Mouse (Mus musculus): ENCODE results near the gene Tnxb. TPM values are rescaled to one million over a fixed set of nuclear protein-coding genes. Genes with fewer than 3 reads are reported as not detected.

Gene Tnxb
- polyA plus RNA-seq, 1 experiment from 2014 or later = 0.75 TPM

DNA sequence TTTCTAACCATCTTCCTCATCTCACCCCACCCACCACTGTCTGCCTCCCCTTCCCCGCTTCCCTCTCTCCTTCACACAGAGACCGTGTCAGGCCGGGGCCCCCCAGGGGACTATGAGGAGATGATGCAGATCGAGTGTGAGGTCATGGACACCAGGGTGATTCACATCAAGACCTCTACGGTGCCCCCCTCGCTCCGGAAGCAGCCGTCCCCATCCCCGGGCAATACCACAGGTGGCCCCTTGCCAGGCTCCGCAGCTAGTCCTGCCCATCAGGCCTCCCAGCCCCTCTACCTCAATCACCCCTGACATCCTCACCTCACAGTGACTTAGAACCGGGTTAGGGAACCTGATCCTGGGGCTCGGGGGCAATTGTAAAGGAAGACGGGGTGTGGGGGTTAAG, 15.9 kb upstream of the Tnxb start:
- H3K9me3 ChIP-seq (replicated peaks) = no peaks in the 10 kb centered on the region
- H3K27me3 ChIP-seq = peaks cover 19% of the 10 kb centered on the region; the same call in 1 of the 2 replicates
- no peak overlapping the region for H3K4me2 ChIP-seq
- peaks cover 53% of the 10 kb centered on the region for H3K36me3 ChIP-seq
- 88% methylated on average over 13 of the region's 13 CpGs for WGBS
- H3K27ac ChIP-seq = no peak overlapping the region
- no peak overlapping the region for H3K4me3 ChIP-seq (replicated peaks)
- H3K9ac ChIP-seq = no peak overlapping the region
- H3K4me1 ChIP-seq = peaks cover 27% of the 10 kb centered on the region
- no peak for ATAC-seq (replicated peaks; ENCODE audit: low FRiP score)

DNA sequence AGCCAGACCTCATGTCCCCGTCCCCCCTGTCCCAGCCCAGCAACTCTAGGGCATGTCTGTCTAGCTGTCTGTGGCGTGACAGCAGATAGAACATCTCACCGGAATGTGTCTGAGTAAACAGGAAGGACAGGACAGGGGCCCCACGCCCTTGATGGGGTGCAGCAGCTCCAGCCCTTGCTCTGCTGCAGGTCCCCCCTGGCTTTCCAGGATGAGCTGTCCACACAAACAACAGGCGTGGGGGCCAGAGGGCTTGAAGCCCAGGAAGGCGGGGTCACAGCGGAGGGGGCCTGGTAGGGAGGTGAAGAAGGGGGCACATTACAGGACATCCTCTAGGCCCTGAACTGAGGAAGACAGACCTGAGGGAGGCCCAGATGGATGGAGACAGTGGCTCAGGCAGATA, 15.2 kb upstream of the Tnxb start:
- Histone ChIP-seq H3K9ac (no peak overlapping the region), H3K27me3 (peaks cover 26% of the 10 kb centered on the region), H3K4me2 (no peak overlapping the region), H3K36me3 (peaks cover 45% of the 10 kb centered on the region), H3K4me3 (replicated peaks) (no peak overlapping the region), H3K9me3 (replicated peaks) (no peaks in the 10 kb centered on the region), H3K27ac (peak overlapping the region; percentile 54), H3K4me1 (peaks cover 27% of the 10 kb centered on the region)
- 57% methylated on average over 7 of the region's 7 CpGs for WGBS
- peak; percentile 14 for ATAC-seq (replicated peaks; ENCODE audit: low FRiP score)

GRCm38 (mm10) chr17:34655581-34655991, 14.7 kb upstream of the Tnxb start:
- no peaks in the 10 kb centered on the region for H3K9me3 ChIP-seq (replicated peaks)
- 45% methylated on average over 4 of the region's 4 CpGs for WGBS
- H3K4me3 ChIP-seq (replicated peaks) = no peak overlapping the region
- H3K27me3 ChIP-seq = peaks cover 30% of the 10 kb centered on the region
- peaks cover 41% of the 10 kb centered on the region for H3K36me3 ChIP-seq
- ATAC-seq (replicated peaks; ENCODE audit: low FRiP score) = peak; percentile 82
- H3K4me1 ChIP-seq = peaks cover 31% of the 10 kb centered on the region
- H3K4me2 ChIP-seq = no peak overlapping the region
- peak overlapping the region; percentile 54 for H3K27ac ChIP-seq
- no peak overlapping the region for H3K9ac ChIP-seq

DNA sequence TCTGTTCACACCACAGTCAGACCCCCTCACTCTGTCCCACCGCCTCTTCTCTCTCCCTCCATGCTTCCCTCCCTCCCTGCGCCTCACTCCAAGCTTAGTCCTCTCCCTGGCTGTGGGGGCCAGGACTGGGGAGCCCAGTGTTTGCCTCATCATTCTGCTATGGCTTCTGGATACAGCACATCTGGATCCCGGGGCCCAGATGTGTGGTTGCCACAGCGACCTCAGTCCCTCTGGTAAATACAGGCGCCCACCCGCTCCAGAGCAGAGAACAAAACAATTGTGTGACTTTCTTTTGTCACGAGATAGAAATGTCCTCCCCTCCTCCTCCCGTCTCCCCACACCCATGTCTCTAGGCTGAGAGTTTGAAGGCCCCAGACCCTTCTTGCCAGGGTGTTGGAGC, 13.7 kb upstream of the Tnxb start:
- ATAC-seq (replicated peaks; ENCODE audit: low FRiP score) = no peak
- Histone ChIP-seq H3K4me3 (replicated peaks) (no peak overlapping the region), H3K4me2 (no peak overlapping the region), H3K36me3 (peaks cover 31% of the 10 kb centered on the region), H3K9me3 (replicated peaks) (no peaks in the 10 kb centered on the region), H3K4me1 (peaks cover 42% of the 10 kb centered on the region), H3K27ac (no peak overlapping the region), H3K9ac (no peak overlapping the region), H3K27me3 (peaks cover 40% of the 10 kb centered on the region)
- WGBS = 67% methylated on average over 8 of the region's 8 CpGs

DNA sequence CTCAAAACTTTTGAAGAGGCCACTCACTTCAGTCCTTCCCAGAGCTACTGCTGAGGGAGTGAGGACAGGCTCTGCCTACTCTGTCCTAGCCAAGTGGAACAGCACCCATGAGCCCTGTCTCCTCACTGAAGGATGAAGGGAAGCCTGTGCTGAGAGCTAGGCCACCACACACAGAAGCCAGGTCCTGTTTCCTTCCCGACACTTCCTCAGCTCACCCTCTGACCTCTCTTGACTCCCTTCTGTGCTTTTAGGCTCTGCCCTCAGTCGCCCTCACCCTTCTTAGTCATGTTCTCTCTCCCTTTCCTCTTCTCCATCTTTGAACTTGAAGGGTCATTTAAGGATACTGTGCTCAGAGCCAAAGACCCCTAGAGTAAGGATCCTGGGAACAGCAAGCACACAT, 13.1 kb upstream of the Tnxb start:
- no peak overlapping the region for H3K9ac ChIP-seq
- H3K27ac ChIP-seq = no peak overlapping the region
- WGBS = 18% methylated on average over 2 of the region's 2 CpGs
- H3K4me3 ChIP-seq (replicated peaks) = no peak overlapping the region
- peaks cover 25% of the 10 kb centered on the region for H3K36me3 ChIP-seq
- ATAC-seq (replicated peaks; ENCODE audit: low FRiP score) = no peak
- peaks cover 43% of the 10 kb centered on the region for H3K4me1 ChIP-seq
- H3K9me3 ChIP-seq (replicated peaks) = no peaks in the 10 kb centered on the region
- H3K27me3 ChIP-seq = peaks cover 41% of the 10 kb centered on the region
- no peak overlapping the region for H3K4me2 ChIP-seq

DNA sequence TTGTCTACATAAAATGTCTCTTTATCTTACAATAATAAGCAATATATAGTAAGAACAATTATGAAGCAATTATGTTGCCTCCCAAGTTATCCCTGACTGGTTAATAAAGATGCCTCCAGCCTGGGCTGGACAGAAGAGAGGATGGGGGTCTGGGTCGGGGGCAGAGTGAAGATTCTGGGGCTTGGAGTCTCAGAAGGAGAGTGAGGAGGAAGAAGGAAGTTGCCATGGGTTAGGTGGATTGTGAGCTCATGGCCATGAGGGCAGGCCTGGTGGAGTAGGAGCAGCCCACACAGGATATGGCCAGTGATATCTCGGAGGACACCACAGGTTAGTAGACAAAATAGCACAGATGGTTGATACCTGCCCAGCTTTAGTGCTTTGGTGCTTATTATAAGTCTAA, 12.2 kb upstream of the Tnxb start:
- no peak overlapping the region for H3K4me3 ChIP-seq (replicated peaks)
- H3K4me2 ChIP-seq = no peak overlapping the region
- H3K4me1 ChIP-seq = peaks cover 43% of the 10 kb centered on the region
- no peak for ATAC-seq (replicated peaks; ENCODE audit: low FRiP score)
- H3K27me3 ChIP-seq = peaks cover 49% of the 10 kb centered on the region
- peaks cover 17% of the 10 kb centered on the region for H3K36me3 ChIP-seq
- H3K27ac ChIP-seq = no peak overlapping the region
- WGBS = 82% methylated on average over 2 of the region's 2 CpGs
- H3K9ac ChIP-seq = no peak overlapping the region
- no peaks in the 10 kb centered on the region for H3K9me3 ChIP-seq (replicated peaks)

DNA sequence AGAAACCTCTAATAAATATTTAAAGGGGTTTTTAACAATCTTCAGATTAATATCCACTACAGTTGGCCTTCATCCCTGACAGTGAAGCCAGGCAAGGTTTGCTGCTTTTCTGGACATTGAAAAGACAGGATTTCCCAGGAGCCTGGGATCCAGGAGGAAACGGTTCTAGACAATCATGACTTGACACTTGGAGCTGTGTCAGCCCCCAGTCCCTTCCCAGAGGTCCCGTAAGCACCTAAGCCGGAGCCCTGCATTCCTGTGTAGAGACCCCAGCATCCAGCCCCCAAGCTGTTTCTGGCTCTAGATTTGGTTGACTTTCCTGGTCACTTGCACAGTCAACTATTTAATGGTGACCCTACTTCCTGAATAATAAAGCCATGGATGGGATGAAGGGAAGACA, 11.7 kb upstream of the Tnxb start:
- H3K27me3 ChIP-seq = peaks cover 51% of the 10 kb centered on the region
- H3K4me1 ChIP-seq = peaks cover 43% of the 10 kb centered on the region
- no peak overlapping the region for H3K4me3 ChIP-seq (replicated peaks)
- peaks cover 12% of the 10 kb centered on the region for H3K36me3 ChIP-seq
- no peak for ATAC-seq (replicated peaks; ENCODE audit: low FRiP score)
- no peak overlapping the region for H3K4me2 ChIP-seq
- WGBS = 81% methylated on average over 3 of the region's 3 CpGs
- no peaks in the 10 kb centered on the region for H3K9me3 ChIP-seq (replicated peaks)
- no peak overlapping the region for H3K9ac ChIP-seq
- H3K27ac ChIP-seq = no peak overlapping the region

DNA sequence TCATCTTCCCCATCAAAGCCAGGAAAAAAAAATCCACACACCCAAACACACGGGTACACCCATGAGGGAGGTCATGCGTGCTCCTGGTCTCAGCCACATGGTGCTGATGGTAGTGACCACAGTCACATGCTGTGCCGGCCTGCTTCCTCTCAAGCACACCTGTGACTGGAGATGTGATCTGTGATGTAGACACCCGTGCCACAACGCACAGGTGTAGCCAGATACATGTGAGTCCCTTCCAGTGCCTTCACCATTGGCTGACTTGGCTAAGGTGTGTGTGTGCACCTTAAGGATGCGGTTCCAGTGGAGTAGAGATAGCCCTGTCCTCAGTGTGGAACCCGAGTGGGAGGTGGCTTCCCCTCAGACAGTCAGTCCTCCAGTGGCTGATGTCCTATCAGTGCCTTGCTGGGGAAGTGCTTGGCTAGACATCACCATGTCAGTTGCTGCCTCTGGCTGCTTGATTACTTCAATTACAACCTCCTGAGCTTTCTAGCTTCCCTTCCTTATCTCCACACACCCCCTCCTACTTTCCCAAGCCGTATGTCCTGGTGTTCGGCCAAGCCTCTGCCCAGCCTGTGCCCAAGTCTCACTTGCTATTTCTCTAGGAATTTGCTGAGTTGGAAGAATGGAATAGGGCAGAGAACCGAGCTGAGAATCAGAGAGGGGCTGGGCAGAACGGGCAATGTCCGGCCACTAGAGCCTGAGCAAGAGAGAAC, 11.0 kb upstream of the Tnxb start:
- no peak overlapping the region for H3K4me2 ChIP-seq
- no peak for ATAC-seq (replicated peaks; ENCODE audit: low FRiP score)
- 60% methylated on average over 12 of the region's 12 CpGs for WGBS

GRCm38 (mm10) chr17:34659897-34660214, 10.5 kb upstream of the Tnxb start:
- Histone ChIP-seq H3K9me3 (replicated peaks) (no peaks in the 10 kb centered on the region), H3K36me3 (no peaks in the 10 kb centered on the region), H3K27me3 (peaks cover 52% of the 10 kb centered on the region), H3K4me2 (no peak overlapping the region), H3K4me1 (peaks cover 34% of the 10 kb centered on the region), H3K9ac (no peak overlapping the region), H3K4me3 (replicated peaks) (no peak overlapping the region), H3K27ac (no peak overlapping the region)
- WGBS = 54% methylated on average over 3 of the region's 3 CpGs
- no peak for ATAC-seq (replicated peaks; ENCODE audit: low FRiP score)

More for the DNA sequence above, 11.0 kb upstream of the Tnxb start:
- H3K27ac ChIP-seq = no peak overlapping the region
- H3K9ac ChIP-seq = no peak overlapping the region
- peaks cover 40% of the 10 kb centered on the region for H3K4me1 ChIP-seq
- peaks cover 51% of the 10 kb centered on the region for H3K27me3 ChIP-seq
- H3K9me3 ChIP-seq (replicated peaks) = no peaks in the 10 kb centered on the region
- H3K36me3 ChIP-seq = peaks cover 5% of the 10 kb centered on the region
- no peak overlapping the region for H3K4me3 ChIP-seq (replicated peaks)

- H3K36me3 ChIP-seq = no peaks in the 10 kb centered on the region
- H3K9me3 ChIP-seq (replicated peaks) = no peaks in the 10 kb centered on the region
- peak overlapping the region; percentile 55 for H3K4me2 ChIP-seq
- WGBS = 28% methylated on average over 11 of the region's 11 CpGs
- H3K9ac ChIP-seq = no peak overlapping the region
- ATAC-seq (replicated peaks; ENCODE audit: low FRiP score) = no peak
- peaks cover 30% of the 10 kb centered on the region for H3K4me1 ChIP-seq
- 0 out of 2 replicates have a peak overlapping the region, but pooled peaks have one; percentile 23 for H3K4me3 ChIP-seq (replicated peaks)
- H3K27me3 ChIP-seq = peaks cover 57% of the 10 kb centered on the region
- no peak overlapping the region for H3K27ac ChIP-seq
Measured at GRCm38 (mm10) chr17:34660259-34660820, 10.0 kb upstream of the Tnxb start.

- peaks cover 21% of the 10 kb centered on the region for H3K4me1 ChIP-seq
- H3K4me2 ChIP-seq = peak overlapping the region; percentile 55
- peak overlapping the region; percentile 23 for H3K4me3 ChIP-seq (replicated peaks)
- no peaks in the 10 kb centered on the region for H3K36me3 ChIP-seq
- no peaks in the 10 kb centered on the region for H3K9me3 ChIP-seq (replicated peaks)
- H3K9ac ChIP-seq = no peak overlapping the region
- WGBS = 3% methylated on average over 19 of the region's 19 CpGs
- H3K27ac ChIP-seq = peak overlapping the region; percentile 51
- ATAC-seq (replicated peaks; ENCODE audit: low FRiP score) = peak; percentile 58; the same call in 1 of the 2 replicates
- H3K27me3 ChIP-seq = peaks cover 65% of the 10 kb centered on the region
Measured at GRCm38 (mm10) chr17:34661121-34661591, 9.2 kb upstream of the Tnxb start.

DNA sequence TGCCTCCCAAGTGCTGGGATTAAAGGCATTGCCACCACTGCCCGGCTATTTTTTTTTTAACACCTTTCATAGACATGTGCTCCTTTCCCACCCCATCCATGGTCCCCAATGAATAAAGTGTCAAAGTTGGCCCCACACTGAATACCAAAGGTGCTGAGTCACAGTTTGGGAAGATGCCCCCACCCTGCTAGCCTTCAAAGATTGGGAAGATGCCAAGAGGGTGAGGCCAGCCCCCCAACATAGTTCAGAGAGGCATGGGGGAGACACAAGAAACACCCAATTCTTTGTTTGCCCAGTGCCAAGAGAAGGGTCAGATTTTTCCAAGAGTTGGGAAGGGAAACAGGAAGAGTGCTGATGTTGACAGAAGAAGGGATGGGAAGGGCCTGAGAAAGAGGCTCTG, 7.9 kb upstream of the Tnxb start:
- H3K4me1 ChIP-seq = peaks cover 17% of the 10 kb centered on the region
- no peak overlapping the region for H3K4me2 ChIP-seq
- WGBS = 97% methylated on average over 1 of the region's 1 CpGs
- H3K36me3 ChIP-seq = no peaks in the 10 kb centered on the region
- H3K9me3 ChIP-seq (replicated peaks) = no peaks in the 10 kb centered on the region
- peaks cover 67% of the 10 kb centered on the region for H3K27me3 ChIP-seq
- ATAC-seq (replicated peaks; ENCODE audit: low FRiP score) = no peak
- no peak overlapping the region for H3K9ac ChIP-seq
- no peak overlapping the region for H3K27ac ChIP-seq
- H3K4me3 ChIP-seq (replicated peaks) = no peak overlapping the region

Data from kidney, embryonic 15.5 days (tissue).